Mouse (Mus musculus) right cerebral cortex, adult 18-20 months (tissue): ENCODE measurements around the gene Rabggtb.
"Not testable (repeated sequence)": the region's sequence is repeated elsewhere in the genome, so short reads cannot be mapped to it uniquely, and the experiment has no call there.

ENCODE experiments used
- DNase-seq: peaks from one replicate; pipeline ENCODE4 v3.0.0; 2022; ENCODE audit warnings: mixed read lengths

Rabggtb gene

GRCm38 (mm10) chr3:153860392-153860791 lies 52.4 kb downstream of the Rabggtb start:
- DNase-seq, result not testable (repeated sequence)

DNA sequence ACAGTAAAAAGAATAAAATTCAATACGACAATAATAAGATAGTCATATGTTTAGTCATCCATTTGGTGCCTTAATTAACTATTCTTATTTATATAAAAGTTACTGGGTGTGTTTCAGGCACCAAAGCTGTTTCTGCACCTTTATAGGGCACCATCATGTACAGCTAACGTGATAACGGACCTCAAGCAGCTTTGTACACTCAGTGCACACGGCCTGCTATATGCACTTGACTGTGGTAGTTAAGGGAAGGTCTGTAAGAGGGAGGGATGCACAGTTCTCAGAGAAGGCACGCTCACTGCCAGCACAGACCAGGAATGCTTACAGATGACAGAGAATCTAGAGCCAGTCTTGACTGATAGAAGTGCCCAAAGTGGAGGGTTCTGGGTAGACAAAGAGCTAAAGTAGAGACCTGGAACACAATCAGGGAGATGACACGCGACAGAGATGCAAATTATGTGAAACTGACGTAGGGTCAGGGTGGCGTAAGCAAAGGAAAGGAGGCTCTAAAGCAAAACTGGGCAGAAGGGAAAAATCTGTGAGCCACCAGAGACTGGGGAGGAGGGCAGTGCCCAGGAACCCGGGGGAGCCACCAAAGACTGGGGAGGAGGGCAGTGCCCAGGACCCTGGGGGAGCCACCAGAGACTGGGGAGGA lies 54.3 kb downstream of the Rabggtb start:
- no peak for DNase-seq
